Mouse (Mus musculus) forebrain, embryonic 13.5 days (tissue): ENCODE measurements around the gene Trappc6a. TPM values are rescaled to one million over a fixed set of nuclear protein-coding genes. Genes with fewer than 3 reads are reported as not detected.
"Not testable (repeated sequence)": the region's sequence is repeated elsewhere in the genome, so short reads cannot be mapped to it uniquely, and the experiment has no call there.

Experiments used
- ATAC-seq: fragments of 200-750 bp; cut with Nextera tagmentation; 2 replicates; pipeline ENCODE4 v1.8.0; 2017
- H3K27ac ChIP-seq: fragments of 300-500 bp; sonication (generic); 2 replicates; pipeline ENCODE4 v1.5.1; 2015; ENCODE audit warnings: inconsistent platforms, mild to moderate bottlenecking, moderate library complexity
- H3K27me3 ChIP-seq: fragments of 300-500 bp; sonication (generic); 2 replicates; pipeline ENCODE4 v1.6.1; 2015; ENCODE audit warnings: mild to moderate bottlenecking, inconsistent platforms
- H3K36me3 ChIP-seq: fragments of 300-500 bp; sonication (generic); 2 replicates; pipeline ENCODE4 v1.6.1; 2015; ENCODE audit warnings: mild to moderate bottlenecking, inconsistent platforms; ENCODE audit not compliant: poor library complexity, severe bottlenecking
- H3K4me1 ChIP-seq: fragments of 300-500 bp; sonication (generic); 2 replicates; pipeline ENCODE4 v1.6.1; 2015; ENCODE audit warnings: inconsistent platforms
- H3K4me2 ChIP-seq: fragments of 300-500 bp; sonication (generic); 2 replicates; pipeline ENCODE4 v1.6.1; 2015; ENCODE audit warnings: inconsistent platforms, mild to moderate bottlenecking, moderate library complexity
- H3K4me3 ChIP-seq: fragments of 300-500 bp; sonication (generic); 2 replicates; pipeline ENCODE4 v1.5.1; 2015; ENCODE audit warnings: mild to moderate bottlenecking, inconsistent platforms
- H3K9ac ChIP-seq: fragments of 300-500 bp; sonication (generic); 2 replicates; pipeline ENCODE4 v1.6.1; 2015; ENCODE audit warnings: mild to moderate bottlenecking, inconsistent platforms
- H3K9me3 ChIP-seq: fragments of 300-500 bp; sonication (generic); replicated peaks from 2 replicates; pipeline ENCODE4 v1.6.1; 2016; ENCODE audit warnings: inconsistent platforms
- WGBS: fragments of 180-500 bp; shearing (Covaris S2); methylation state at CpG from one replicate; pipeline ENCODE4 v1.1.7; 2015; 5-methylcytosine and 5-hydroxymethylcytosine counted together
- polyA plus RNA-seq: library from polyadenylated mRNA; unstranded; fragments of >200 nt; fragmentation: Nextera tagmentation; extraction: Ambion mirVana; gene quantifications from 2 replicates; pipeline ENCODE4 v1.2.1, GENCODE M21; 2015

Gene Trappc6a
- polyA plus RNA-seq, 1 experiment from 2014 or later = 40.6 TPM

DNA sequence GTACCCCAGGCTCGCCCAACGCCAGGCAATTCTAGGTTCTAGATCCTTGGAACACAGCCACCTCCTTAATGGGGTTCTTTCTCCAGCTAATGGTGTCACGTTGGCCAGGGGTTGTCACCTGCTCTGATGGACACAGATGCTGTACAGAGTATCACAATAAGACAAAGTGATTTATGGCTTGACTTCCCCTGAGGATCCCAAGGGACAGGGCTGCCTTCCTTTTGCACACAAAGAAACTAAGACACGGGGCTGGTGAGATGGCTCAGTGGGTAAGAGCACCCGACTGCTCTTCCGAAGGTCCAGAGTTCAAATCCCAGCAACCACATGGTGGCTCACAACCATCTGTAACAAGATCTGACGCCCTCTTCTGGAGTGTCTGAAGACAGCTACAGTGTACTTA, 3.7 kb downstream of the Trappc6a start:
- not testable (repeated sequence) for ATAC-seq, H3K27ac ChIP-seq, H3K27me3 ChIP-seq, H3K9ac ChIP-seq, H3K9me3 ChIP-seq, H3K36me3 ChIP-seq, H3K4me2 ChIP-seq, H3K4me3 ChIP-seq
- peaks cover 18% of the 10 kb centered on the region for H3K4me1 ChIP-seq
- WGBS = 94% methylated on average over 6 of the region's 7 CpGs

- H3K27ac ChIP-seq = no peak overlapping the region
- WGBS = 79% methylated on average over 6 of the region's 6 CpGs
- peaks cover 15% of the 10 kb centered on the region for H3K4me1 ChIP-seq
- ATAC-seq = no peak
- H3K27me3 ChIP-seq = peaks cover 10% of the 10 kb centered on the region
- no peak overlapping the region for H3K4me2 ChIP-seq
- H3K9me3 ChIP-seq = no peaks in the 10 kb centered on the region
- H3K4me3 ChIP-seq = no peak overlapping the region
- H3K36me3 ChIP-seq = no peaks in the 10 kb centered on the region
- H3K9ac ChIP-seq = no peak overlapping the region
Observed at GRCm38 (mm10) chr7:19512353-19512752, 4.2 kb downstream of the Trappc6a start.

DNA sequence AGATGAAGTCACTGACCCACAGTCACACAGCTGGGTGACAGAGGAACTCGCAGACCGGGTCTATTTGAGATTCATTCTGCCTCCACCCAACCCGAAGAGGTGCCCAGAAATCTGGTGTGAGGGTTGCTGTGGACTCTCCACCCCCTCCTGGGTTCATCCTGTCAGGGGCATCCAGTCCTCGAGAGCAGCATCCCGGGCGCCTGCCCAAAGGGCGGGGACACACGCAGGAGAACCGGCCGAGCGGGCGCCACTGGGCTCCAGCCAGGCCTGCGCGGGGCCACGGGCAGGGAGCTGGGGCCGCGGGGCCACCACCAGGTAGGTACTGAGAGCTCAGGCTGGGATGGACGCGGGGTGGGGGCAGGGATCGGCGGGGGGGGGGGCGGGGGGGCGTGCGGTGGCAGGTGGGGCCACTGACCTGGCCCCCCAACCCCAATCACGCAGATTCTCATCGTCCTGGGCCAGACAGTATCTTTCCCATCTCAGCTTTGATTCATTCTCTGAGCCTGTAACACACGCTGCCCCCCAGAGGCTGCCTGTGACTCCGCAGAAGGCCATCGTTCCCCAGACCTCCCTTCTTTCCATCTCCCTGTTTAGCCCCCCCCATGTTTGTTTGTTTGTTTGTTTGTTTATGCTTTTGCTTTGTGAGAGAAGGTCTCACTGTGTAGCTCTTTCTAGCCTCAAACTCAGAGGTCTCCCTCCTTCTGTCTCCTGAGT, 9.6 kb downstream of the Trappc6a start, which contains the start of gene Nkpd1:
Gene Nkpd1 (plus strand): TSS at position 187 of the 714 bp plus-strand sequence.
- peaks cover 11% of the 10 kb centered on the region for H3K4me1 ChIP-seq
- H3K27me3 ChIP-seq = peaks cover 64% of the 10 kb centered on the region
- H3K9ac ChIP-seq = peak within 1 kb of the TSS; percentile 60
- H3K27ac ChIP-seq = no peak within 1 kb of the TSS
- H3K36me3 ChIP-seq = no peaks in the 10 kb centered on the region
- H3K4me2 ChIP-seq = peak within 1 kb of the TSS; percentile 49
- WGBS = 3% methylated on average over 19 of the region's 29 CpGs
- H3K9me3 ChIP-seq = no peaks in the 10 kb centered on the region
- ATAC-seq = no peak
- peak within 1 kb of the TSS; percentile 17 for H3K4me3 ChIP-seq

GRCm38 (mm10) chr7:19520032-19520431, 11.8 kb downstream of the Trappc6a start:
- peaks cover 87% of the 10 kb centered on the region for H3K27me3 ChIP-seq
- WGBS = 8% methylated on average over 23 of the region's 23 CpGs
- H3K36me3 ChIP-seq = no peaks in the 10 kb centered on the region
- H3K4me3 ChIP-seq = peak overlapping the region; percentile 21
- no peak for ATAC-seq
- H3K9ac ChIP-seq = peak overlapping the region; percentile 47
- H3K4me2 ChIP-seq = peak overlapping the region; percentile 49
- H3K9me3 ChIP-seq = no peaks in the 10 kb centered on the region
- H3K27ac ChIP-seq = no peak overlapping the region
- H3K4me1 ChIP-seq = peaks cover 29% of the 10 kb centered on the region

GRCm38 (mm10) chr7:19523017-19523756, 15.0 kb downstream of the Trappc6a start:
- Histone ChIP-seq H3K27me3 (peaks cover 75% of the 10 kb centered on the region), H3K36me3 (peaks cover under 1% of the 10 kb centered on the region; the same call in 1 of the 2 replicates), H3K27ac (no peak overlapping the region), H3K4me1 (peaks cover 27% of the 10 kb centered on the region), H3K4me3 (peak overlapping the region; percentile 43), H3K4me2 (peak overlapping the region; percentile 76), H3K9me3 (no peaks in the 10 kb centered on the region), H3K9ac (peak overlapping the region; percentile 63; the same call in 1 of the 2 replicates)
- 11% methylated on average over 72 of the region's 72 CpGs for WGBS
- peak; percentile 5; the same call in 1 of the 2 replicates for ATAC-seq

GRCm38 (mm10) chr7:19523757-19524419, 15.7 kb downstream of the Trappc6a start:
- 2% methylated on average over 64 of the region's 64 CpGs for WGBS
- Histone ChIP-seq H3K9me3 (no peaks in the 10 kb centered on the region), H3K4me1 (peaks cover 27% of the 10 kb centered on the region), H3K4me2 (peak overlapping the region; percentile 76), H3K27ac (no peak overlapping the region), H3K27me3 (peaks cover 68% of the 10 kb centered on the region), H3K36me3 (peaks cover 7% of the 10 kb centered on the region), H3K9ac (peak overlapping the region; percentile 63), H3K4me3 (peak overlapping the region; percentile 43)
- peak; percentile 72 for ATAC-seq

DNA sequence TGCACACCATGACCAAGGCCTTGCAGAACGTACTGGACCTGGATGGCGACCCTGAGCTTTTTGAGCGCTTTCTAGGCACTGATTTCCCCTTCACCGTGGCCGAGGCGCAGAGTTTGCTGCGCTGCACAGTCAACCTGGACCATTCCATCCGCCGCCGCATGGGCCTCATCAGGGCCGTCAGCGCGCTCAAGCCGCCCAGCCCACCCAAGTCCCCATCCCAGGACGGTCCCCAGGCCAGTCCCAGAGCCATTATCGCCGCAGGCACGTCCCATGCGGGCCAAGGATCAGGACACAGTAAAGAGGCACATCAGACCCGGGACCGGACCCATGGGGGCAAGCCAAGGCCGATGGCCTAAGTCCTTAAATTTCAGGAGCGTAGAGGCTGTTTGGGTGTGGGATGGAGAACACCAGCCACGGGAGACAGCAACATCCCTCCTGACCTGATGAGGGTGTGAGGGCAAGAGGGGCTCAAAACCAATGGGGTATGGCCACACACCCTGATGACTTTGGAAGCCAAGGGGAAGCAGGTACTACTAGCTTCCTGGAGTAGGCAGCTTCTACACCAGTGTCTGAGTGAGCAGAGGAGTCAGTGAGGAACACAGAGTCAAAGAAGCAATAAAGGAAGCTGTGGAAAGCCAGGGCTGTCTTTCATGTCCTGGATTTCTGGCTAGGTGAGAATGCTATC, 16.4 kb downstream of the Trappc6a start:
- Histone ChIP-seq H3K4me1 (peaks cover 27% of the 10 kb centered on the region), H3K27me3 (peaks cover 61% of the 10 kb centered on the region), H3K4me3 (peak overlapping the region; percentile 43), H3K27ac (no peak overlapping the region), H3K9ac (peak overlapping the region; percentile 63), H3K9me3 (no peaks in the 10 kb centered on the region), H3K36me3 (peaks cover 14% of the 10 kb centered on the region), H3K4me2 (peak overlapping the region; percentile 76)
- ATAC-seq = peak; percentile 48
- 12% methylated on average over 24 of the region's 24 CpGs for WGBS

- Histone ChIP-seq H3K27ac (no peak overlapping the region), H3K4me3 (no peak overlapping the region), H3K9ac (no peak overlapping the region), H3K36me3 (peaks cover 19% of the 10 kb centered on the region), H3K4me2 (no peak overlapping the region), H3K9me3 (no peaks in the 10 kb centered on the region), H3K27me3 (peaks cover 56% of the 10 kb centered on the region), H3K4me1 (peaks cover 22% of the 10 kb centered on the region)
- WGBS = 70% methylated on average over 2 of the region's 2 CpGs
- no peak for ATAC-seq
Observed at GRCm38 (mm10) chr7:19525105-19525481, 16.9 kb downstream of the Trappc6a start.

GRCm38 (mm10) chr7:19531077-19531476, 22.9 kb downstream of the Trappc6a start:
- Histone ChIP-seq H3K4me3 (no peak overlapping the region), H3K27ac (no peak overlapping the region), H3K4me2 (no peak overlapping the region), H3K36me3 (peaks cover 75% of the 10 kb centered on the region), H3K9me3 (no peaks in the 10 kb centered on the region), H3K9ac (no peak overlapping the region), H3K4me1 (no peaks in the 10 kb centered on the region), H3K27me3 (no peaks in the 10 kb centered on the region)
- WGBS = 79% methylated on average over 10 of the region's 10 CpGs
- ATAC-seq = no peak

DNA sequence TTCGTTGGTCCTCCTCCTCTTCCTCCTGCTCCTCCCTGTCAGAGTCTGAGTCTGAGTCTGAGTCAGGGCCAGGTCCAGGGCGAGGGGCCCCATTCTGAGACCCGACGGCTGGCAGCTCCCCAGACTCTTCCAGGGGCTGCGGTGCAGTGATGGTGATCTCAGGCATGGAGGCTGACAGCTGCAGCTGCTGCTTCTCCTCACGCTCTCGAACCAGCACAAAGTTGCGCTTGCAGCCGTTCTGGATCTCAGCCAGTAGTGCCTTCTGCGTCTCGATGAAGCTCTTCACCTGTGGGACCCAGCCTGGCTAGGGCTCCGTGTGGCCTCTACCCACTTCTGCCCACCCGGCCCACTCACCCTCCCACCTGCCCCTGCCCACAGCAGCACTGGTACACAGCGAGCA, 24.0 kb downstream of the Trappc6a start:
- Histone ChIP-seq H3K4me2 (no peak overlapping the region), H3K4me1 (no peaks in the 10 kb centered on the region), H3K4me3 (no peak overlapping the region), H3K36me3 (peaks cover 75% of the 10 kb centered on the region), H3K27ac (no peak overlapping the region), H3K27me3 (no peaks in the 10 kb centered on the region), H3K9ac (no peak overlapping the region), H3K9me3 (no peaks in the 10 kb centered on the region)
- no peak for ATAC-seq
- 91% methylated on average over 14 of the region's 14 CpGs for WGBS

DNA sequence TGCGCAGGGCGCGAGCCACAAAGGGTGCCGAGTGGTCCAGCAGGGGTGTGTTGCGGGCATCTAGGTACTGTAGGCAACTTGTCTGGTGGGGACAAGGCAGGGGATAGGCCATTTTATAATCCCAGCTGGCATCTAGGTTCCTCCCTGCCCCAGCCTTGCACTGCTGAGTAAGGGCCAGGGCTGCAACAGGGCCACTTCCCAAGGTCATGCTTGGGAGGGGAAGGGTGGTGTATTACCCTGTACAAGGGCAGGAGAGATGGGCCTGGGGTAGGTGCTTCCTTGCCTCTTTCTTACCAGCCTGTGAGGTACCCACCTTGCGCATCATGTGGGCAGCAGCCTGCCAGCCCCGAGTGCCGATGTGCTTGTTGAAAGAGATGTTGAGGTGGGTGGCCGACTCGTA, 26.5 kb downstream of the Trappc6a start:
- Histone ChIP-seq H3K9ac (no peak overlapping the region), H3K27ac (no peak overlapping the region), H3K4me3 (no peak overlapping the region), H3K27me3 (no peaks in the 10 kb centered on the region), H3K36me3 (peaks cover 60% of the 10 kb centered on the region), H3K9me3 (no peaks in the 10 kb centered on the region), H3K4me2 (no peak overlapping the region), H3K4me1 (no peaks in the 10 kb centered on the region)
- no peak for ATAC-seq
- WGBS = 97% methylated on average over 10 of the region's 10 CpGs
